Mouse (Mus musculus) splenic B cell, adult 2 months (primary cell): ENCODE data around the gene Aig1.

Source experiments
- DNase-seq: peaks from one replicate; pipeline ENCODE4 v3.0.0-alpha.2; 2011; ENCODE audit warnings: low read depth, low spot score
- H3K27me3 ChIP-seq: 2 replicates; pipeline ENCODE4 v1.6.1; 2012; ENCODE audit warnings: mild to moderate bottlenecking, low read length, moderate library complexity, mixed read lengths; ENCODE audit not compliant: control insufficient read depth, poor library complexity, insufficient read depth, severe bottlenecking
- H3K36me3 ChIP-seq: 2 replicates; pipeline ENCODE4 v1.6.1; 2012; ENCODE audit warnings: mild to moderate bottlenecking, low read length, moderate library complexity, mixed read lengths; ENCODE audit not compliant: control insufficient read depth, poor library complexity, insufficient read depth, severe bottlenecking

Gene Aig1

GRCm38 (mm10) chr10:13631796-13632195 is 237.0 kb downstream of the Aig1 start:
- no peaks in the 10 kb centered on the region for H3K36me3 ChIP-seq
- no peak for DNase-seq
- no peaks in the 10 kb centered on the region for H3K27me3 ChIP-seq

GRCm38 (mm10) chr10:13623735-13624134 is 245.0 kb downstream of the Aig1 start:
- Histone ChIP-seq H3K36me3 (no peaks in the 10 kb centered on the region), H3K27me3 (no peaks in the 10 kb centered on the region)
- DNase-seq = no peak

- Histone ChIP-seq H3K27me3 (no peaks in the 10 kb centered on the region), H3K36me3 (no peaks in the 10 kb centered on the region)
- DNase-seq = no peak
Measured at GRCm38 (mm10) chr10:13600926-13601325, 267.9 kb downstream of the Aig1 start.

- DNase-seq = no peak
- Histone ChIP-seq H3K36me3 (no peaks in the 10 kb centered on the region), H3K27me3 (no peaks in the 10 kb centered on the region)
Measured at GRCm38 (mm10) chr10:13597491-13597890, 271.3 kb downstream of the Aig1 start.
